Mouse (Mus musculus) lung, adult 2 months (tissue): Measurements from ENCODE around the gene Doxl2. TPM values are rescaled to one million over a fixed set of nuclear protein-coding genes. Genes with fewer than 3 reads are reported as not detected.
"Not testable (repeated sequence)": the region's sequence is repeated elsewhere in the genome, so short reads cannot be mapped to it uniquely, and the experiment has no call there.

Experiments used
- DNase-seq: peaks from one replicate; pipeline ENCODE4 v3.0.0; 2022
- H3K4me1 ChIP-seq: fragments of 200-500 bp; 2 replicates; pipeline ENCODE4 v1.6.1; 2011; ENCODE audit warnings: low read length; ENCODE audit not compliant: control insufficient read depth, insufficient read depth
- H3K4me3 ChIP-seq: fragments of 200-500 bp; replicated peaks from 2 replicates; pipeline ENCODE3; 2011; ENCODE audit warnings: low read depth, mild to moderate bottlenecking, control low read depth, low read length; ENCODE audit errors: extremely low read depth
- CTCF ChIP-seq: fragments of 200-500 bp; IDR thresholded peaks from 2 replicates; pipeline ENCODE4 v1.5.1; 2011; ENCODE audit warnings: mild to moderate bottlenecking, low read length, control low read depth; ENCODE audit not compliant: insufficient read depth
- POLR2A ChIP-seq: fragments of 200-500 bp; IDR thresholded peaks from 2 replicates; pipeline ENCODE4 v1.6.1; 2011; ENCODE audit warnings: low read depth, mild to moderate bottlenecking, control low read depth, low read length, borderline replicate concordance; ENCODE audit errors: extremely low read depth
- WGBS: fragments of 180-500 bp; shearing (Covaris S2); methylation state at CpG from one replicate; pipeline ENCODE4 v1.1.7; 2018; 5-methylcytosine and 5-hydroxymethylcytosine counted together
- polyA plus RNA-seq: library from polyadenylated mRNA; depleted of rRNA; stranded (reverse); fragments of >200 nt; gene quantifications from 2 replicates; pipeline ENCODE4 v1.2.3, GENCODE M21; 2012; rRNA removed

Gene Doxl2
- polyA plus RNA-seq, result not detected in 2 replicates

GRCm38 (mm10) chr6:48974663-48975062 lies at the start of gene Doxl2:
TSS of gene Doxl2 (plus strand) at chr6:48974963.
- TF ChIP-seq CTCF (no peak), POLR2A (no peak)
- Histone ChIP-seq H3K4me3 (no peak within 1 kb of the TSS), H3K4me1 (no peaks in the 10 kb centered on the region)
- DNase-seq, result no peak
- WGBS, result 85% methylated on average over 2 of the region's 2 CpGs

DNA sequence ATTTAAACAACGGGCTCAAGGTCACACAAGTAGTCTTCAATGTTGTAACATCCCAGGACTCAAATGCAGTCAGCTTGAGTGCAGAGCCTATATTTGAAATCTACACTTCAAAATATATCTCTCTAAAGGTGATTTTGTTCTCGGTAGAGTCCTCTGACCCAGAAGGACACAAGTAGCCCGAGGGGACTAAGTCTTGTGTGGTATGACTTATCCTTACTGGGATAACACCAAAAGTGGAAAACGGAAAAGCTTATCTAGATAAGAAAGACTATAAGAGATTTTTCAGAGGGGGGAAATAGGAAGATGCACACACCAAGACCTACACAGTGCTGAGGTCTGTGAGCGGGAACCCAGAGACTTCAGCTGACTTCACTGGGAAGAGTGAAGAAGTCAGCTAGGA lies 45.2 kb upstream of the Doxl2 start, which contains the start of gene 1600015I10Rik:
Gene 1600015I10Rik (plus strand): TSS at position 301 of the 400 bp plus-strand sequence.
- WGBS, result 87% methylated on average over 5 of the region's 5 CpGs

DNA sequence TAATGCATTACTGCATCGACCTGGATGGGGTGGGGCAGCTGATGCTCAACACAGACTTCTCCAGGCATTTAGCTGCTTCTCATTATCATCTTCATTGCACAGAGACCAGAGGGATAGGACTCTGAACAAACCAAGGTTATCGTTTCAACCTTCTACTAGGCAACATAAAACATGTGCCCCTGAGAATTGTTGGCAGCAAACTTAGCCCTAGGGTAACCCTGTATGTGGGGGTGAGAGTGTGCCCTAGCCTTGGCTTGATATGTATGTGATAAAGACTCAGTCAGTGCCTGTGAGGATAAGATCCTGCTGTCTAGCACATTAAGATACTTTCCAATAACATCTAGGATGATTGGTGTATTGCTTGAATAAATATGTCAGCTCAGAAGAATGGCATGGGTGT lies 25.2 kb upstream of the Doxl2 start:
- Histone ChIP-seq H3K4me1 (no peaks in the 10 kb centered on the region), H3K4me3 (no peak overlapping the region)
- DNase-seq, result no peak
- TF ChIP-seq CTCF (no peak), POLR2A (no peak)
- WGBS, result 63% methylated on average over 2 of the region's 2 CpGs

More for the DNA sequence above, 45.2 kb upstream of the Doxl2 start, which contains the start of gene 1600015I10Rik:
- Histone ChIP-seq H3K4me3 (no peak within 1 kb of the TSS), H3K4me1 (no peaks in the 10 kb centered on the region)
- no peak for DNase-seq
- TF ChIP-seq CTCF (no peak), POLR2A (no peak)

GRCm38 (mm10) chr6:48950676-48951075 lies 24.1 kb upstream of the Doxl2 start:
- TF ChIP-seq POLR2A (no peak), CTCF (no peak)
- WGBS, result 85% methylated on average over 5 of the region's 5 CpGs
- DNase-seq, result no peak
- Histone ChIP-seq H3K4me1 (no peaks in the 10 kb centered on the region), H3K4me3 (no peak overlapping the region)

- Histone ChIP-seq H3K4me3 (no peak overlapping the region), H3K4me1 (no peaks in the 10 kb centered on the region)
- 81% methylated on average over 6 of the region's 6 CpGs for WGBS
- TF ChIP-seq CTCF, result no peak
- no peak for DNase-seq
Observed at GRCm38 (mm10) chr6:48951630-48952029, 23.1 kb upstream of the Doxl2 start.

DNA sequence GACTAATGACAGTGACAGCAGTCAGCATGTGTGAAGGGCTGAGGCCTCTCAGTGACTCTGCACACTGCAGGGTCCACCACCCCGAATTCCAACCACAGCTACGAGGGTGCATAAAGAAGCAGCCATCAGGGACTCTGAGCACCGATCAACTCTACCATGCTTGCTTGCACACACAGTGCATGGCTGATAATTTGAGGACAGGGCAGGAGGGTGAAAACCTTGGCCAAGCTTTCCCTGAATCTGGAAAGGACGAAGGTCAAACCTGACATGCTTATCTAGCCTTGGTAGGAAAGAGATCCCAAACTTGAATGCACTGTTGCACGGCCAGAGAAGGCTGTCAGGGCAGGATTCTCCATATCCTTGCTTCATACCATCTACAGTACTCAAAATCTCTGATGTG lies 21.5 kb upstream of the Doxl2 start:
- H3K4me1 ChIP-seq, result no peaks in the 10 kb centered on the region
- H3K4me3 ChIP-seq, result no peak overlapping the region
- no peak for TF ChIP-seq POLR2A
- no peak for TF ChIP-seq CTCF
- 90% methylated on average over 5 of the region's 5 CpGs for WGBS
- DNase-seq, result no peak

DNA sequence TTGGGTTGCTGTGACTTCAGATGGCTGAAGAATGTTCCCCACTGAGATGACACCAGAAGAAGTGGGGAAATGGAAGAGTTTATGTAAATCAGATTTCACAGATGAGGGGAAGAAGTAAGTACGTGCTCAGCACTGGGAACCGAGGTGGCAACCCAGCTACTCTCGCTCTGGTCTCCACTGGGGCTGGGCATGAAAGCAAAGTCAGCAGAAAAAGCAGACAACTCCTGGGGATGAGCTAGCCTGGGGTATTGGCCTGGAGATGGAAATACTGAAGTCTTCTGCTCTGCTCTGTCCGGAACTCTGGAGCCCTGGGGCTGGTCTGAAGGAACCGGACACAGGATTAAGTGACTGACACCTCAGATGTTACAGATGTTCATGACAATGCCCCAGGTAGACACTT lies 20.6 kb upstream of the Doxl2 start:
- 84% methylated on average over 5 of the region's 5 CpGs for WGBS
- no peak overlapping the region for H3K4me3 ChIP-seq
- no peaks in the 10 kb centered on the region for H3K4me1 ChIP-seq
- no peak for TF ChIP-seq POLR2A
- TF ChIP-seq CTCF, result no peak
- no peak for DNase-seq

GRCm38 (mm10) chr6:48954946-48955345 lies 19.8 kb upstream of the Doxl2 start:
- Histone ChIP-seq H3K4me3 (no peak overlapping the region), H3K4me1 (no peaks in the 10 kb centered on the region)
- peak; percentile 29 for DNase-seq
- 21% methylated on average over 1 of the region's 1 CpGs for WGBS
- TF ChIP-seq CTCF (peak; percentile 51), POLR2A (no peak)

DNA sequence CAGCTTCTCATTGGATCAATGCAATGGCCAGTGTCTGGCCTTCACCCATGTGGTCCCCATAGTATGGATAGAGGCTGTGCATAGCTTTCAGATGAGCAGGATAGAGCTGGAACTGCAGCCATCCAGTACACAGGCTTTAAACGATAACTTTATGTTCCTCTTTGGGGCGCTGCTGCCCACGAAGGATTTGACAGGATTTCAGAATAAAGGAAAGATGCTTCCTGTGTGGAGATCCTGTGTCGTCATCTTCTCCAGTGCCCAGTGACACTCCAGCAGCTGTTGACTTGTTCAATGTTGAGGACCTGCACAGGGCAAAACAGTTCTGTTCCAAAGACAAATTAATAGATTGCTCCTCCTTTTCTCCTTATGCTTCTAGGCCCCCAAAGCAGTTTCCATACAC lies 18.0 kb upstream of the Doxl2 start:
- Histone ChIP-seq H3K4me3 (no peak overlapping the region), H3K4me1 (no peaks in the 10 kb centered on the region)
- TF ChIP-seq POLR2A, result no peak
- no peak for TF ChIP-seq CTCF
- no peak for DNase-seq
- 57% methylated on average over 4 of the region's 4 CpGs for WGBS

GRCm38 (mm10) chr6:48958053-48958452 lies 16.7 kb upstream of the Doxl2 start:
- 57% methylated on average over 1 of the region's 1 CpGs for WGBS
- H3K4me3 ChIP-seq, result no peak overlapping the region
- TF ChIP-seq POLR2A, result no peak
- no peak for TF ChIP-seq CTCF
- no peak for DNase-seq
- no peaks in the 10 kb centered on the region for H3K4me1 ChIP-seq

- DNase-seq, H3K4me1 ChIP-seq, H3K4me3 ChIP-seq: not testable (repeated sequence)
- WGBS, result 29% methylated on average over 7 of the region's 7 CpGs
Observed at GRCm38 (mm10) chr6:48959151-48959550, 15.6 kb upstream of the Doxl2 start.

DNA sequence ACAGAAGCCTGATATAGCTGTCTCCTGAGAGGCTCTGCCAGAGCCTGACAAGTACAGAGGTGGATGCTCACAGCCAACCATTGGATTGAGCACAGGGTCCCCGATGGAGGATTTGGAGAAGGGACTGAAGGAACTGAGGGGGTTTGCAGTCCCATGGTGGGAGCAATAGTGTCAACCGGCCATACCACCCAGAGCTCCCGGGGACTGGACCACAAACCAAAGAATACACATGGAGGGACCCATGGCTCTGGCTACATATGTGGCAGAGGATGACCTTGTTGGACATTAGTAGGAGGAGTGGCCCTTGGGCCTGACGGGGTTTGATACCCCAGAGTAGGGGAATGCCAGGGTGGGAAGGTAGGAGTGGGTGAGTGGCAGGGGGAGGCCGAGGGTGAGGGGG lies 8.1 kb upstream of the Doxl2 start:
- 84% methylated on average over 5 of the region's 5 CpGs for WGBS
- not testable (repeated sequence) for H3K4me1 ChIP-seq, DNase-seq, H3K4me3 ChIP-seq
